Mouse (Mus musculus) bone marrow macrophage, adult 2 months (primary cell): ENCODE measurements around the gene St3gal3.

Source experiments
- CTCF ChIP-seq: IDR thresholded peaks from 2 replicates; pipeline ENCODE4 v1.5.1; 2012; ENCODE audit warnings: low read depth, mild to moderate bottlenecking, low read length, moderate library complexity
- POLR2A ChIP-seq: IDR thresholded peaks from 2 replicates; pipeline ENCODE4 v1.6.1; 2012; ENCODE audit warnings: mild to moderate bottlenecking, low read depth, low read length, borderline replicate concordance

DNA sequence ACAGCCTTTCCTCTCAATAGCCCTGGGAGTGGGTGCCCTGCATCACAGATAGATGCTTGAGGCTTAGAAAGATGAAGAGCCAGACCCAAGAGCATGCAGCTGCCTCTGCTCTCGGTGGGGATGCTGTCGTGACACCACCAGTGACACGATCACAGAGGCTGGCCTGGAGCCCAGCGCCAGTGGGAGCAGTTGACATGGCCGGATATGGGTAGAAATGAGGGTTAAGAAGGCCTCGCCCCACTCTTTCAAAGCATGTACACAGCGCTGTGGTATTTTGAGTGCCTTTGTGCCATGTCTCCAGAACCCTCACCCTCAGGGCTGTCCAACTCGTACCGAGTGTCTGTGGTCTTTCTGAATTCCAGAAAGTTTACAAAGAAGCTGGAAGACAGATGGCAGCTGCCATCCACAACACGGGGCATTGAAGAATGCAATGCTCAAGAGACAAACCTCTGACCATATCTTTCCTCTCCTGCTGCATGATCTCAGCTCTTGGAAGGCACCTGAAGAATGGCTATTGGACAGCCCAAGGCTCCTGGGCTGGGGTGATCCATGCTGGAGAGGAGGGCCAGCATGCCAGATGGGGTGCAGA lies 118.3 kb downstream of the St3gal3 start:
- TF ChIP-seq CTCF (no peak), POLR2A (no peak)
